ENCODE assay signal across 7 mouse cellular contexts in the genomic region with DNA sequence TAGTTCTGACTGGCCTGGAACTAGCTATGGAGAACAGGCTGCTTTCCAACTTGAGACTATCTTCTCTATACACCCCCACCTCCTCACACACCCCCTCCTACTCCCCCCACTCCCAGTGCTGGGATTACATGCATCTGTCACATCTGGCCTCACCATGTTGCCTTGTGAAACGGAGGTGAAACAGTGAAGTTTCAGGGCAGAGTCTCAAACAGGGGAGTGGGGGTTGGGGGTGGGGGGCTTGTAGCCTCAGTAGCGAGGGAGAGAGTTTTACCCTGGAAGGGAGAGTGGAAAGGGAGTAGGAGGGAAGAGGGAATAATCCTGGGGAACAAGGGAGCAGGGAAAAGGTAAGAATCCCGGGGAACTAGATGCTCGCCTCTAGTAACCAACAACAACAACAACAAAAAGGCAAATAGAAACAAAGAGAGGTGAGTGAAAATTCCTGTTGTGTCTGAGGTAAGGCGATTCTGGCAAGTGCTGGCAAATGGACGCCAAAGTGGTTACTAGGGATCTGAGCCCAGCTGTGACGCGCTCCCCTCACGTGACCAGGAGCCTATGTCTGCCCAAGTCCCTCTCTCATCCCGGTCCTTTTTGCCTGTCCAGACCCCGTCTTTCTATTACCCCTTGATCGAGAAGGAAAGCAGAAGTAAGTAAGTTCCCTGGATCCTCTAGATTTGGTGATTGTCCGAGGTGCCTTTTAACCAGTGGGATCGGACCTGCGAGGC. TPM values are rescaled to one million over a fixed set of nuclear protein-coding genes. Genes with fewer than 3 reads are reported as not detected.
DNase-seq lines count a peak whose midpoint lies in the region; TF ChIP-seq lines count a peak whose summit lies in the region.

A gene (plus strand): TSS at position 537 of the 722 bp plus-strand sequence.

- WGBS in bone marrow, adult 2 months = 15% methylated on average over 15 of the region's 15 CpGs

- peak; percentile 52 for DNase-seq in embryo, embryonic 9.5 days (ENCODE audit: extremely low spot score)
- DNase-seq in gastrocnemius, postnatal 4 days (ENCODE audit: low spot score in 2 of 2) = peak in 1 of 2 experiments; percentile 47
- peak; percentile 53 for DNase-seq in kidney, adult 11 months
- peak; percentile 70 for DNase-seq in left cerebral cortex, postnatal 4 days
- DNase-seq in mesoderm, embryonic 11.5 days (ENCODE audit: low read depth, low spot score) = peak; percentile 63
- peak; percentile 67 for DNase-seq in right cerebral cortex, postnatal 4 days

- H3K4me1 ChIP-seq in bone marrow, adult 2 months (ENCODE audit: control insufficient read depth, insufficient read depth, low read length) = no peaks in the 10 kb centered on the region; the same call in 1 of the 2 replicates

- H3K27ac ChIP-seq in bone marrow, adult 2 months (ENCODE audit: control insufficient read depth, insufficient read depth, low read depth, low read length, poor library complexity) = no peak within 1 kb of the TSS

- peak within 1 kb of the TSS; percentile 58 for H3K4me3 ChIP-seq in bone marrow, adult 2 months (replicated peaks; ENCODE audit: control insufficient read depth, low read depth, low read length)

- TF ChIP-seq POLR2A in bone marrow, adult 2 months (IDR thresholded peaks at IDR 0.05; ENCODE audit: borderline replicate concordance, control insufficient read depth, low read depth, low read length) = no peak

- intact Hi-C loops in left cerebral cortex, postnatal 4 days (cut with DNase I) = no loop called here

- no peak for TF ChIP-seq CTCF in bone marrow, adult 2 months (IDR thresholded peaks at IDR 0.05; ENCODE audit: control insufficient read depth, insufficient read depth, low read length)

RNA-seq across cellular contexts. Expression of the gene that starts here (rescaled TPM):
- 0.52 and 0.68 TPM in 2 replicates for polyA plus RNA-seq in bone marrow, adult 2 months (2011; ENCODE audit: insufficient read depth, insufficient read length, low replicate concordance, missing spikeins)
- total RNA-seq in gastrocnemius, postnatal 4 days (2021) = 10 to 100 TPM; 10.7 to 12.7 TPM
- 10 to 100 TPM; 12.5 to 14.2 TPM for total RNA-seq in left cerebral cortex, postnatal 4 days (2021)
